24 mouse cellular contexts compared by ENCODE assay signal in genomic region chr13:111201532-111201931, GRCm38 (mm10). TPM values are rescaled to one million over a fixed set of nuclear protein-coding genes. Genes with fewer than 3 reads are reported as not detected.
"Had no signal": no experiment of that assay in that cellular context is flagged by ENCODE, and none has a peak within 500 bp of the region (broad histone marks: within the 10 kb centered on the region; RNA-seq: fewer than 3 reads in every experiment).

No protein-coding gene starts in this region.

- H3K27ac ChIP-seq: neural tube, embryonic 12.5 days; neural tube, embryonic 13.5 days; neural tube, embryonic 15.5 days; stomach, embryonic 15.5 days; stomach, postnatal 0 days had no signal

- H3K27me3 ChIP-seq: neural tube, embryonic 12.5 days; neural tube, embryonic 13.5 days; neural tube, embryonic 15.5 days; stomach, embryonic 15.5 days had no signal

- H3K9ac ChIP-seq: neural tube, embryonic 12.5 days; neural tube, embryonic 13.5 days; neural tube, embryonic 15.5 days; stomach, embryonic 15.5 days had no signal

- H3K4me3 ChIP-seq: neural tube, embryonic 12.5 days; neural tube, embryonic 13.5 days; neural tube, embryonic 15.5 days; stomach, embryonic 15.5 days had no signal

- H3K36me3 ChIP-seq: neural tube, embryonic 12.5 days; neural tube, embryonic 13.5 days; neural tube, embryonic 15.5 days; stomach, embryonic 15.5 days had no signal

- H3K4me2 ChIP-seq: neural tube, embryonic 12.5 days; neural tube, embryonic 13.5 days; neural tube, embryonic 15.5 days; stomach, embryonic 15.5 days had no signal

- DNase-seq: retina, postnatal 1 day; right cerebral cortex, adult 18-20 months; right cerebral cortex, postnatal 14 days; right cerebral cortex, postnatal 25 days; right cerebral cortex, postnatal 4 days; spleen, adult 18-20 months; thymus, adult 2 months; thymus, postnatal 14 days; thymus, postnatal 25 days; thymus, postnatal 36 days; thymus, postnatal 4 days had no signal

- H3K4me1 ChIP-seq: neural tube, embryonic 12.5 days; neural tube, embryonic 13.5 days; neural tube, embryonic 15.5 days; stomach, embryonic 15.5 days had no signal

- H3K9me3 ChIP-seq: neural tube, embryonic 12.5 days; neural tube, embryonic 13.5 days; neural tube, embryonic 15.5 days; stomach, embryonic 15.5 days had no signal

RNA-seq across cellular contexts. Expression of gene Actbl2, which starts 53.3 kb away (rescaled TPM):
- total RNA-seq: neutrophil, adult 5-6 weeks had no signal
- polyA plus RNA-seq: neural tube, embryonic 11.5 days; neural tube, embryonic 12.5 days; neural tube, embryonic 13.5 days; neural tube, embryonic 14.5 days; neural tube, embryonic 15.5 days; small intestine, adult 2 months; spleen, adult 2 months; stomach, embryonic 14.5 days; stomach, embryonic 16.5 days; stomach, postnatal 0 days; thymus, adult 2 months; thymus, postnatal 0 days had no signal
